Mouse (Mus musculus) spleen, adult 2 months (tissue): ENCODE results near the gene Polr3k.

Experiments
- CTCF ChIP-seq: fragments of 200-500 bp; IDR thresholded peaks from 2 replicates; pipeline ENCODE4 v1.5.1; 2011; ENCODE audit warnings: mild to moderate bottlenecking, inconsistent platforms; ENCODE audit not compliant: insufficient read depth, insufficient read length, insufficient replicate concordance; ENCODE audit errors: extremely low read depth
- POLR2A ChIP-seq: fragments of 200-500 bp; IDR thresholded peaks from 2 replicates; pipeline ENCODE4 v1.6.1; 2011; ENCODE audit warnings: low read depth, low read length, inconsistent platforms

GRCm38 (mm10) chr2:181845709-181846394 is 18.3 kb upstream of the Polr3k start:
- no peak for TF ChIP-seq CTCF
- no peak for TF ChIP-seq POLR2A
